Mouse (Mus musculus): ENCODE measurements at regions not wholly inside any gene's neighbourhood (a gene's known extent, or its start where the extent isn't known, plus 50 kb on each side); places are given as distances from the start of the nearest gene placed in this dataset.

DNA sequence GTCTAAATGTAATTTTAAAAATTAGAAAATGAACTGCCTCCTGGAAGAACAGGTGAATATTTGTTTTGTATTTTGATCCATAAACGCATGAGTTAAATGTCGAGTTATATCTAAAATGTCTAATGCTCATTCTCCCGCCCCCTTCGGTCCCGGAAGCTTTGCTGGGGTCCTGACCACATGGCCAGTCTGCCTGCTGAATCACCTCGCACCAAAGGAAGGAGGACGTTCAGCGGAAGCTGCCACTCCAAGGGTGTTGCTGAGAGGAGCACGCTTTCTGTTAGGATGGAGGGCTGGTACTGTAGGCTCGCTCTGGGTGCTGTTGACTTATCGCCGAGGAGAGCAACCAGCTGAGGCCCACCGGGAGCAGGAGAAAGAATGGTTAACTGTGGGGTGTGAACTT lies 328.0 kb downstream of the Zfp706 start:
- DNase-seq (ENCODE audit: low spot score in 2 of 2) = no peak

DNA sequence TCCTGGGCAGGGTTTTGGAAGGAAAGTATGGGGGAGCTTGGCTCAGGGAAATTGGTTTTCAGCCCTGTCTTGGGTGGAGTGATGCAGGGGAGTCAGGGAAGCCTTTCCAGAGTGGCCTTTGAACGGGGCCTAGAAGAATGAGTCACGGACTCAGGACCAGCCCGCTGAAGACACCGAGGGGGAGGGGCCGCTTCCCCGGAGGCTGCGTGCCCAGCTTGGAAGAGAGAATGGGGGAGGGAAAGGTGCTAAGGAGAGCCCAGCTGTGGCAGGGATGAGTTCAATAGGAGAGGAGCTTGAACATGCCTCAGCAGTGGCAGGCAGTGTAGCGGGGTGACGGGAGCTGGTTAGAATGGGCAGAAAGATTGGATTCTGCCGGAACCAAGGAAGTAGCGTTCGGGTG lies 337.8 kb downstream of the Zfp706 start:
- no peak for DNase-seq (ENCODE audit: low spot score in 2 of 2)

DNA sequence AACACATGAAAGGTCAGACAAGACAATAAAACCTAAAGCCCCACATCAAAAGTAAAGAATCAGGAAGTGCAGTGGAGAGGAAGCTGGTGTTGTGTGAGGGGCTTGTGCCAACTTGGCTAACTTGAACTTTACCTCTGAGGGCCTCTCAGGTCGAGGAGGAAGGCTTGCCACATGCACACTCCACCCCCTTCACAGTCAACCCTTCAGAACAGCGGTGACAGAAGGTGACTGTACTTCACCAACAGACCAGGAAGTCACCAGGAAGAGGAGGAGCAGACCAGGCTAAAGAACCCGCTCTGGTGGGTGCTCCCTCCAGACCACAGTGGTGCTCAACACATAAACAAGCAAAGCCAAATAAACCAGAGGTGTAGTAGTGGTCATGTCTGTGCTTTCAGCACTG lies 341.0 kb downstream of the Zfp706 start:
- peak; percentile 36 to 37 for DNase-seq (ENCODE audit: low spot score in 2 of 2)

DNA sequence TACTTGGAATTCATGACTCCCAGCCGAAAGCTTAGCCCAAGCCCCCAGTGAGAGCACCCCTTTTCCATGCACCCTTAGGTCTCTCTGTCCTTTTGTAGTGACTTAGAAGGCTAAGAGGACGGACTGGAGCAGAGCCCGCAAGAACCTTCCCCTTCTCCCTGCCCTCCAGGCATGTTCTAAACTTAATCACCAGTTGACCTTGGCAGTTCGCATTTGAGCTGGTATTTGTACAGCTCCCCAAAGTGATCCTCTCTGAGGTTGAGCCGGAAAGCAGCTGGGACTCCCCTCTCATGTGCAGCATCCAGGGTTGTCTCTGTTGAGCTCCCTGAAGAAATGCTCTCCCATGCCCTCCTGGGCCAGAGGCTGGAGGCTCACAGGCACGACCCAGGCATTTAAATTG lies 343.2 kb downstream of the Zfp706 start:
- no peak for DNase-seq (ENCODE audit: low spot score in 2 of 2)

DNA sequence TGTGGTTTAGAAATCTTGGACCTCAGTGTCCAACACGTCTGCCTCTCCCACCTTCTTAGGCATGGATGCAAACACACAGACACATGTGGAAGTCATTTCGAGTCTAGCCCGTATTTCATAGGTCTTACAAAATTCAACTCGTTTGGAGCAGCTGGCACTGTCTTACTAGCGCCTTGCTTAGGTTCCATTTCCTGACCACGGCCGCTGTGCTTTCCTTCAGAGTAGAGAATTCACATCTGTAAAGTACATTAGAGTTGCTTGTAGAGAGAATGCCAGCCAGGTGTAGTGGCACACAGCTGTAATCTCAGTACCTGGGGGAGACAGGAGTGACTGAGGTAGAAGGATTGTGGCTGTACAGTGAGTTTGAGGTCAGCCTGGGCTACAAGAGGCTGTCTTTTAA lies 346.6 kb downstream of the Zfp706 start:
- no peak for DNase-seq (ENCODE audit: low spot score in 2 of 2)

Data from spleen, postnatal 36 days (tissue).